Mouse (Mus musculus) CH12.LX (cell line): ENCODE data around the gene Socs1.
A peak's percentile ranks its signal among the peaks of the same experiment; 100 is the strongest.

Experiments used
- CTCF ChIP-seq, 2 experiments: IDR thresholded peaks in 1 of 2; conservative IDR thresholded peaks in 1 of 2; 2 replicates each; pipeline ENCODE4 v1.5.1; 2011 to 2012; ENCODE audit warnings: low read depth in 2 of 2, low read length in 2 of 2, improper control_type of control experiment in 1 of 2, inconsistent platforms in 1 of 2, mild to moderate bottlenecking in 1 of 2, moderate library complexity in 1 of 2
- ELF1 ChIP-seq: IDR thresholded peaks from 2 replicates; pipeline ENCODE4 v1.6.1; 2014; ENCODE audit warnings: low read depth, mild to moderate bottlenecking, inconsistent platforms, low read length, improper control_type of control experiment
- KAT2A ChIP-seq: IDR thresholded peaks from 2 replicates; pipeline ENCODE4 v1.6.1; 2012; ENCODE audit warnings: low read length, improper control_type of control experiment, inconsistent platforms; ENCODE audit not compliant: insufficient replicate concordance
- MEF2A ChIP-seq: IDR thresholded peaks from 2 replicates; pipeline ENCODE4 v1.6.1; 2014; ENCODE audit warnings: low read depth, mild to moderate bottlenecking, inconsistent platforms, low read length, improper control_type of control experiment, borderline replicate concordance
- USF1 ChIP-seq: IDR thresholded peaks from 2 replicates; pipeline ENCODE4 v1.6.1; 2014; ENCODE audit warnings: low read depth, mild to moderate bottlenecking, inconsistent platforms, low read length, improper control_type of control experiment
- ZC3H11A ChIP-seq: IDR thresholded peaks from 2 replicates; pipeline ENCODE4 v1.6.1; 2012; ENCODE audit warnings: low read depth, mild to moderate bottlenecking, inconsistent platforms, low read length, improper control_type of control experiment

DNA sequence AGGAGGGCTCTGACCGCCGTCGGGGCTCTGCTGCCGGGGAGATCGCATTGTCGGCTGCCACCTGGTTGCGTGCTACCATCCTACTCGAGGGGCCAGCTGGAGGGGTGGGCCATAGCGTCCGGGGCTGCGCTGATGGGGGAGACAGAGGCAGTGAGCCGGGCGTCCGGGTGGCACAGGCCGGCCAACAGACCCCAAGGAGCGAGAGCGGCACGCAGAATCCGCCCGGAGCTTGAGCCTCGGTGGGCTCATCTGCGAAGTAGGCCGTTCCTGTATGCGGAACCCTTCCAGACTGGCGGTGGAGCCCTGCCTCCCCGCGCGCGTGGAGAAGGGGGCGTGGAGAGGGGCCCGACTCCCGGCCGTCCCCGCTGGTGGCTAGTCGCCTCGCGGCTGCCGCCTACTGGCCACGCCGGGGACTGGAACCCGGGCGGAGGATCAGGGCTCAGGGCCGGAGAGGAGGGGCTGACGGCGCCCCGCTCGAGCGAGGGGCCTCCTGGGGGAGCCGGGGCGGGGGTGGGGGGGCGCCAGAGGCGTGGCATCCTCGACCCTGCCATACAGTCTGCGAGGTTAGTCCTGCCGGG, 454 bp downstream of the Socs1 start:
- TF ChIP-seq USF1: no peak
- peak; percentile 71; the same call in 1 of the 2 replicates for TF ChIP-seq MEF2A
- TF ChIP-seq CTCF (conservative IDR thresholded peaks at IDR 0.05 in 1 of 2, IDR thresholded peaks at IDR 0.05 in 1 of 2; ENCODE audit: low read depth in 2 of 2, low read length in 2 of 2): peak; percentile 10 to 93; a peak in 2 of 4 replicates
- peak; percentile 58; the same call in 1 of the 2 replicates for TF ChIP-seq ZC3H11A
- peak; percentile 60; the same call in 1 of the 2 replicates for TF ChIP-seq ELF1
- TF ChIP-seq KAT2A: peak; percentile 68; the same call in 1 of the 2 replicates
